Mouse (Mus musculus) retina, postnatal 7 days (tissue): ENCODE data around the gene Vmn1r206.
"Not testable (repeated sequence)": the region's sequence is repeated elsewhere in the genome, so short reads cannot be mapped to it uniquely, and the experiment has no call there.

Experiments used
- DNase-seq: peaks from one replicate; pipeline ENCODE4 v3.0.0-alpha.2; 2012; ENCODE audit warnings: low read depth, low spot score

Gene Vmn1r206

GRCm38 (mm10) chr13:22624151-22624550 lies at the start of gene Vmn1r206:
Vmn1r206 (minus strand) TSS chr13:22624251.
- DNase-seq, result not testable (repeated sequence)

DNA sequence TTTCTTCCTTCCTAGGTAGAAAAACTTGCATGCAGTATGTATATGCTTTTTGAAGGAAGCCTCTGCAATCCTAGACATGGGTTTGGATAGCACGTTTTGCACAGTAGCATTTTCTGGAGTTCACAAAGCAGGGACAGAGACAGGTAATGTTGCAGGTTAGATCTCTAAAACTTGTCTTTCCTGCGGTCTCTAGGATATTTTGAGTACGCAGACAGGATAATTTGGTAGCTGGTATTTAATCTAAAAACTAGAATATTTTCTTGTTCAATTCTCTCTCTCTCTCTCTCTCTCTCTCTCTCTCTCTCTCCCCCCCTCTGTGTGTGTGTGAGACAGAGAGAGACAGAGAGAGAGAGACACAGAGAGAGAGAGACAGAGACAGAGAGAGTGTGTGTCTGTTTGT lies 31.2 kb downstream of the Vmn1r206 start, which contains the start of gene Vmn1r205:
Gene Vmn1r205 (minus strand): TSS at position 101 of the 400 bp plus-strand sequence.
- no peak for DNase-seq

GRCm38 (mm10) chr13:22583336-22583735 lies 40.7 kb downstream of the Vmn1r206 start:
- DNase-seq, result not testable (repeated sequence)

- DNase-seq, result not testable (repeated sequence)
Measured at GRCm38 (mm10) chr13:22574911-22575310, 49.1 kb downstream of the Vmn1r206 start.
